Mouse (Mus musculus): ENCODE results near the gene Gm28998.
"Not testable (repeated sequence)": the region's sequence is repeated elsewhere in the genome, so short reads cannot be mapped to it uniquely, and the experiment has no call there.

The Gm28998 gene

GRCm38 (mm10) chrY:7253487-7253886 is at the start of gene Gm28998:
Gene Gm28998 (plus strand): TSS chrY:7253787.
- DNase-seq (ENCODE audit: inconsistent ontology term): not testable (repeated sequence)

Measured in Muller cell, postnatal 12 days (primary cell).